Mouse (Mus musculus) forebrain, embryonic 10.5 days (tissue): ENCODE data around the gene Xkr8. TPM values are rescaled to one million over a fixed set of nuclear protein-coding genes. Genes with fewer than 3 reads are reported as not detected.
"Not testable (repeated sequence)": the region's sequence is repeated elsewhere in the genome, so short reads cannot be mapped to it uniquely, and the experiment has no call there.

ENCODE experiments used
- DNase-seq: peaks from one replicate; pipeline ENCODE4 v3.0.0-alpha.2; 2017; ENCODE audit warnings: low spot score; ENCODE audit errors: extremely low spot score
- H3K27ac ChIP-seq: fragments of 300-500 bp; sonication (generic); 2 replicates; pipeline ENCODE4 v1.5.1; 2016; ENCODE audit warnings: mild to moderate bottlenecking
- H3K27me3 ChIP-seq: fragments of 300-500 bp; sonication (generic); 2 replicates; pipeline ENCODE4 v1.6.1; 2016; ENCODE audit warnings: mild to moderate bottlenecking; ENCODE audit not compliant: poor library complexity, severe bottlenecking
- H3K36me3 ChIP-seq: fragments of 300-500 bp; sonication (generic); replicated peaks from 2 replicates; pipeline ENCODE4 v1.6.1; 2016; ENCODE audit warnings: mild to moderate bottlenecking, moderate library complexity
- H3K4me1 ChIP-seq: fragments of 300-500 bp; sonication (generic); 2 replicates; pipeline ENCODE4 v1.6.1; 2016
- H3K4me3 ChIP-seq: fragments of 300-500 bp; sonication (generic); 2 replicates; pipeline ENCODE4 v1.5.1; 2016; ENCODE audit warnings: mild to moderate bottlenecking, moderate library complexity
- H3K9me3 ChIP-seq: fragments of 300-500 bp; sonication (generic); 2 replicates; pipeline ENCODE4 v1.6.1; 2016; ENCODE audit warnings: mild to moderate bottlenecking, moderate library complexity
- WGBS: fragments of 180-500 bp; shearing (Covaris S2); methylation state at CpG from one replicate; pipeline ENCODE4 v1.1.7; 2016; 5-methylcytosine and 5-hydroxymethylcytosine counted together
- polyA plus RNA-seq: library from polyadenylated mRNA; unstranded; fragments of >200 nt; fragmentation: Nextera tagmentation; extraction: Ambion mirVana; gene quantifications from 2 replicates; pipeline ENCODE4 v1.2.1, GENCODE M21; 2016

Gene Xkr8
- polyA plus RNA-seq, 1 experiment from 2014 or later, result 4.4 TPM

GRCm38 (mm10) chr4:132752992-132753391, 20.6 kb upstream of the Xkr8 start:
- Histone ChIP-seq H3K27me3 (peaks cover 27% of the 10 kb centered on the region), H3K27ac (no peak overlapping the region), H3K9me3 (no peaks in the 10 kb centered on the region), H3K36me3 (no peaks in the 10 kb centered on the region), H3K4me3 (no peak overlapping the region), H3K4me1 (peaks cover 24% of the 10 kb centered on the region)
- no peak for DNase-seq
- WGBS, result 79% methylated on average over 6 of the region's 6 CpGs

- H3K27me3 ChIP-seq, result no peaks in the 10 kb centered on the region; the same call in 1 of the 2 replicates
- peaks cover 11% of the 10 kb centered on the region; the same call in 1 of the 2 replicates for H3K4me1 ChIP-seq
- H3K4me3 ChIP-seq, result no peak overlapping the region
- WGBS, result 82% methylated on average over 6 of the region's 6 CpGs
- H3K9me3 ChIP-seq, result no peaks in the 10 kb centered on the region
- no peak overlapping the region for H3K27ac ChIP-seq
- H3K36me3 ChIP-seq, result no peaks in the 10 kb centered on the region
- no peak for DNase-seq
These were observed 17.1 kb upstream of the Xkr8 start for GRCm38 (mm10) chr4:132749258-132749982.

GRCm38 (mm10) chr4:132748778-132749177, 16.4 kb upstream of the Xkr8 start:
- no peak for DNase-seq
- Histone ChIP-seq H3K9me3 (no peaks in the 10 kb centered on the region), H3K27ac (no peak overlapping the region), H3K36me3 (no peaks in the 10 kb centered on the region), H3K4me3 (no peak overlapping the region), H3K27me3 (no peaks in the 10 kb centered on the region; the same call in 1 of the 2 replicates), H3K4me1 (peaks cover 11% of the 10 kb centered on the region; the same call in 1 of the 2 replicates)
- 92% methylated on average over 4 of the region's 4 CpGs for WGBS

- WGBS, result 76% methylated on average over 9 of the region's 9 CpGs
- H3K4me3 ChIP-seq, result no peak overlapping the region
- no peak overlapping the region for H3K27ac ChIP-seq
- H3K36me3 ChIP-seq, result no peaks in the 10 kb centered on the region
- H3K9me3 ChIP-seq, result no peaks in the 10 kb centered on the region
- DNase-seq, result no peak
- no peaks in the 10 kb centered on the region; the same call in 1 of the 2 replicates for H3K27me3 ChIP-seq
- peaks cover 8% of the 10 kb centered on the region; the same call in 1 of the 2 replicates for H3K4me1 ChIP-seq
These were observed 15.4 kb upstream of the Xkr8 start for GRCm38 (mm10) chr4:132747664-132748259.

GRCm38 (mm10) chr4:132746911-132747517, 14.7 kb upstream of the Xkr8 start:
- Histone ChIP-seq H3K9me3 (no peaks in the 10 kb centered on the region), H3K27me3 (no peaks in the 10 kb centered on the region; the same call in 1 of the 2 replicates), H3K4me3 (no peak overlapping the region), H3K4me1 (0 out of 2 replicates have a peak, but pooled peaks cover under 1% of the 10 kb centered on the region), H3K36me3 (no peaks in the 10 kb centered on the region), H3K27ac (no peak overlapping the region)
- DNase-seq, result no peak
- 89% methylated on average over 9 of the region's 9 CpGs for WGBS

GRCm38 (mm10) chr4:132743992-132744911, 11.9 kb upstream of the Xkr8 start:
- no peaks in the 10 kb centered on the region for H3K4me1 ChIP-seq
- H3K36me3 ChIP-seq, result no peaks in the 10 kb centered on the region; the same call in 1 of the 2 replicates
- H3K27me3 ChIP-seq, result no peaks in the 10 kb centered on the region; the same call in 1 of the 2 replicates
- no peaks in the 10 kb centered on the region for H3K9me3 ChIP-seq
- no peak overlapping the region for H3K27ac ChIP-seq
- WGBS, result 90% methylated on average over 11 of the region's 11 CpGs
- H3K4me3 ChIP-seq, result no peak overlapping the region
- no peak for DNase-seq

- Histone ChIP-seq H3K27ac (no peak overlapping the region), H3K4me3 (no peak overlapping the region), H3K9me3 (no peaks in the 10 kb centered on the region), H3K27me3 (no peaks in the 10 kb centered on the region; the same call in 1 of the 2 replicates), H3K36me3 (no peaks in the 10 kb centered on the region; the same call in 1 of the 2 replicates), H3K4me1 (no peaks in the 10 kb centered on the region)
- no peak for DNase-seq
- WGBS, result 89% methylated on average over 7 of the region's 7 CpGs
These were observed 9.1 kb upstream of the Xkr8 start for GRCm38 (mm10) chr4:132741491-132741890.

- 92% methylated on average over 9 of the region's 9 CpGs for WGBS
- not testable (repeated sequence) for H3K27ac ChIP-seq, H3K9me3 ChIP-seq, DNase-seq, H3K4me3 ChIP-seq, H3K36me3 ChIP-seq, H3K27me3 ChIP-seq
- peaks cover 14% of the 10 kb centered on the region for H3K4me1 ChIP-seq
These were observed 4.8 kb upstream of the Xkr8 start for GRCm38 (mm10) chr4:132737154-132737553.

- WGBS, result 65% methylated on average over 3 of the region's 3 CpGs
- H3K27ac ChIP-seq, result no peak overlapping the region
These were observed 3.5 kb upstream of the Xkr8 start for GRCm38 (mm10) chr4:132735894-132736293.

GRCm38 (mm10) chr4:132735389-132735788, 3.0 kb upstream of the Xkr8 start:
- Histone ChIP-seq H3K27ac (no peak overlapping the region), H3K4me3 (no peak overlapping the region), H3K36me3 (no peaks in the 10 kb centered on the region; the same call in 1 of the 2 replicates), H3K9me3 (no peaks in the 10 kb centered on the region), H3K27me3 (no peaks in the 10 kb centered on the region), H3K4me1 (peaks cover 25% of the 10 kb centered on the region)
- WGBS, result 96% methylated on average over 2 of the region's 2 CpGs
- DNase-seq, result no peak

More at GRCm38 (mm10) chr4:132735894-132736293, 3.5 kb upstream of the Xkr8 start:
- no peak overlapping the region for H3K4me3 ChIP-seq
- no peaks in the 10 kb centered on the region for H3K27me3 ChIP-seq
- H3K4me1 ChIP-seq, result peaks cover 25% of the 10 kb centered on the region
- DNase-seq, result no peak
- H3K9me3 ChIP-seq, result no peaks in the 10 kb centered on the region
- no peaks in the 10 kb centered on the region; the same call in 1 of the 2 replicates for H3K36me3 ChIP-seq

- no peaks in the 10 kb centered on the region for H3K27me3 ChIP-seq
- no peak overlapping the region for H3K4me3 ChIP-seq
- peaks cover 25% of the 10 kb centered on the region for H3K4me1 ChIP-seq
- no peaks in the 10 kb centered on the region; the same call in 1 of the 2 replicates for H3K36me3 ChIP-seq
- 95% methylated on average over 2 of the region's 2 CpGs for WGBS
- DNase-seq, result no peak
- H3K9me3 ChIP-seq, result no peaks in the 10 kb centered on the region
- no peak overlapping the region for H3K27ac ChIP-seq
These were observed 2.4 kb upstream of the Xkr8 start for GRCm38 (mm10) chr4:132734766-132735165.
